Mouse (Mus musculus) G1E-ER4 (cell line): ENCODE data around the gene Stau1. TPM values are rescaled to one million over a fixed set of nuclear protein-coding genes. Genes with fewer than 3 reads are reported as not detected.

Experiments used
- GATA1 ChIP-seq: IDR thresholded peaks from one replicate; pipeline ENCODE4 v1.8.0; 2012; ENCODE audit warnings: low read length, inconsistent platforms
- polyA plus RNA-seq: library from polyadenylated mRNA; stranded (reverse); fragments of >175 nt; gene quantifications from 2 replicates; pipeline ENCODE4 v1.2.3, GENCODE M21; 2012

Stau1 gene
- polyA plus RNA-seq, 1 experiment, result 36.5 TPM

- no peak for TF ChIP-seq GATA1
Observed at GRCm38 (mm10) chr2:167001486-167001885, 5.4 kb upstream of the Stau1 start.

DNA sequence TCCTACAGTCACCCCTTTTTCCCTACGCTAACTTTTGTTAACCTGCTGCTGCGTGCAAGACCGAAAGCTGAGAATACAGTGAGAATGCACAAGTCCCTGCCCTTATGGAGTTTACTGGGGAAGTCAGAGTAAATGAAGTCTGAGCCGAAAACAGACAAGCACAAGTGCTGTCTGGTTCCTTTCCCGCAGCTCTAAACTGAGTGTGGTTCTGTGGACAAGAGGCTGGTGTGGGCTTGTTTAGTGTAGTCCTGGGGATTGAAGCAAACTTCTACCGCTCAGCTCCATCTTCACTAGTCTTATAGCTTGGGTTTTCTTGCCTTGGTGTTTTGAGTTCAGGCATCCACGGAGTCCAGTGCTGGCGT is 415 bp upstream of the Stau1 start:
- TF ChIP-seq GATA1, result no peak

- no peak for TF ChIP-seq GATA1
Observed at GRCm38 (mm10) chr2:166995021-166995795, 891 bp downstream of the Stau1 start.

- TF ChIP-seq GATA1, result no peak
Observed at GRCm38 (mm10) chr2:166991945-166992344, 4.2 kb downstream of the Stau1 start.

DNA sequence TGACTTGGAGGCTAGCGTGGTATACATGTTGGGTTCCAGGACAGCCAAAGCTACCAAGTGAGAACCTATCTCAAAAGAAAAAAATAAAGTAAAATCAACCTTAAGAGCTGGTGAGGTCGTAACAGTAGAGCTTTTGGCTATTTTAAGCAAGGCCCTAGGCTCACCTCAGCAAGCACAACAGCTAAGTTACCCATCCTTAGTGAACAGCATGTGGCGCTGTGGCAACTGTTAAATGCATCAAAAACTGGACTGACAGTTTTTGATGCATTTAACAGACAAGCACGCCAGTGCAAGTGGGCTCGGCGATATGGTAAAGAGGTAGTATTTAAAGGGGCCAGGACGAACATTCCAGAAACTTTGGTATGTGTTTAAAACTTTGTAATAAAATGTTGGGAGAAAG is 5.2 kb downstream of the Stau1 start:
- TF ChIP-seq GATA1, result no peak

- TF ChIP-seq GATA1, result no peak
Observed at GRCm38 (mm10) chr2:166983351-166983894, 12.7 kb downstream of the Stau1 start.

DNA sequence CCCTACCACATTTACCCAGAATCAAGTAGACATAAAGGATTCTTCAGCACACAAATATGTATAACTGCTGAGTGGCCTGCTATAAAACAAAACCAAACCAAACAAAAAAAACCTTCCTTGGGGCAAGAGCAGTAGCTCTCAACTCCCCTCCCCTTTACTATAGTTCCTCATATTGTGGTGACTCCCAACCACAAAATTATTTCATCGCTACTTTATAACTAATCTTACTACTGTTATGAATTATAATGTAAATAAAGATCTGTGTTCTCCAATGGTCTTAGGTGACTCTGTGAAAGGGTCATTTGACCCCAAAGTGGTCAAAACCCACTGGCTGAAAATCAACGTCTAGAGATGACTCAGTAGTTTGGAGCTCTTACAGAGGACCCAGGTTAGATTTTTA is 15.9 kb downstream of the Stau1 start:
- TF ChIP-seq GATA1, result no peak

DNA sequence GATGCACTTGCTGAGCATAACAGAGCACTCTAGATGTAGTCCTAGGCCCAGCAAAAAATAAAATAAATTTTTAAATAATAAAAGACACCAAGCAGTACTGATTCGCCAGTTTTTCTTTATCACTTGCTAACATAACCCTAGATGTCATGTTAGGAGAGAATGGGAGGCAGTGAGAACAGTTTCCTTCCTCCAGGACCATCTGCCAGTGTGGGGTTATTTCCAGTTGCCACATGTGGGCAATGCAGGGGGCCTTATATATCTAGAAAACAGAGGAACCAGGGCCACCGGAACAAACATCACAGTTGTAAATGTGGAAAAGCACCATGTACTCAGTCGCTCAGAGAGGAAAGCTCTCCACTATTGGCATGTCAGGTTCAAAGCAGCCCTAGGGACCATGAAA is 18.6 kb downstream of the Stau1 start:
- TF ChIP-seq GATA1, result no peak

GRCm38 (mm10) chr2:166976356-166976755 is 19.7 kb downstream of the Stau1 start:
- no peak for TF ChIP-seq GATA1

DNA sequence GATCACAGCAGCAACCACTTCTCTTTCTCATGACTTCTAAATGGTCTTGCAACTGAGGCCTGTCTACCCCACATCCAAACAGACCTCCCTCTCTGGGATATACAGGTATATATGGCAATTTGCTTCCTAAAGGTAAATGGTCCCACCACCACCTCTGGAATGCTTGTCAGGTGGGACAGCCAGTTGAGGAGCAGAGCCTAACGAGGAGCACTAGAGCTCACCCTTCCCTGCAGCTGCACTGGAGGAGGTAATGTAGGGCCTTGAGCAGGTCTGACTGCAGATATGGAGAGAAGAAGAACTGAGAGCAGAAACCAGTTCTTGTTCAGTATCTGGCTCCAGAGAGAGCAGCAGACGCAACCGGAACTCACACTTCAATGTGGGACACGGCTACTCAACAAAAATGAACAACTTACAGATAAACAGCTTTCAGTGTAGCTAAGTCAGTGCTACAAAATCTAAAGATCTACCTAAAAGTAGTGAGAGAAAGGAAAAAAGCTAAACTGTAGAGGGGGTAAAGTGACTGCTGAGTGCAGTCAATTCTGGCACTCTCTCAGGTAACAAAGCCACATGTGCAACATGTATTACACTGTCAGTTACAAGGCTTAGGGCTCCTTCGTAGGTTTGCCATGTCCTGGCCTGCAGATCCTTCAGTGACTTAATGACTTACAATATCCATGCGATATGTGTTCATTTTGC is 21.8 kb downstream of the Stau1 start:
- TF ChIP-seq GATA1, result no peak

DNA sequence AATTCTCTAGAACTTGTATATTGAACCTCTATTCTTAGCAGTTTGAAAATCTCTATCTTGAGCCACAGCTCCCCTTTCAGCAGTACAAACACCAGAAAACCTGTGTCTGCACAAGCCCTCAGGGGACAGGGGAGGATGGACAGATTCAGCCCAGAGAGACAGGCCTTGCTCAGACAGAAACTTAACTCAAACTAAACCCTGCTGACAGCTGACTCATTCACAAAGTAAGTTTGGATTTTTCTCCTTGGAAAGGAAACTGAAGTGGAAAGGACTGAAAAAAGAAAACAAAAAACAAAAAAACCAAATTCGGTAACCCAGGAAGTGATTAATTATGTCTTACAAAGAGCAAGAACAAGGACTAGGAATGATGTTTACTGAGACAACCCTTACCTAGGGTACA is 22.9 kb downstream of the Stau1 start:
- no peak for TF ChIP-seq GATA1

- TF ChIP-seq GATA1, result no peak
Observed at GRCm38 (mm10) chr2:166964773-166965172, 31.3 kb downstream of the Stau1 start.

DNA sequence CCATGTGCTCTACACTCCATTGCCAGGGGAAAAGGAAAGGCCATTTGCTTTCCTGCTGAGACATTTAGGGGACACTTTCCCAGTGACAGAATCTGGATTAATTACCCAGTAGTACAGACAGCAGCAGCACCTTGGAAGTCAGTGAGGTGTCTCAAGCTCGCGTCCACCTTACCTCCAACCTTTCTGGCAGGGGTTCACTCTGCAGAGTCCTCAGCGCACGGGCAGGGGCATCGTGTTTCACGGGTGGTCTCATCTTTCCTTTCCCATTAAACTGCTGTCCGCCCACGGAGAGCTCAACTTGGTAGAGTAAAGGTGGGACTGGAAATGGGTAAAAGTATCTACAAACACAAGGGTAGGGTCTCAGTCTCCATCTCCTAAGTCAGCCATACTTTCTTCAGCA is 32.8 kb downstream of the Stau1 start:
- no peak for TF ChIP-seq GATA1

GRCm38 (mm10) chr2:166960648-166961330 is 35.3 kb downstream of the Stau1 start:
- TF ChIP-seq GATA1, result no peak

- no peak for TF ChIP-seq GATA1
Observed at GRCm38 (mm10) chr2:166956805-166957204, 39.3 kb downstream of the Stau1 start.

DNA sequence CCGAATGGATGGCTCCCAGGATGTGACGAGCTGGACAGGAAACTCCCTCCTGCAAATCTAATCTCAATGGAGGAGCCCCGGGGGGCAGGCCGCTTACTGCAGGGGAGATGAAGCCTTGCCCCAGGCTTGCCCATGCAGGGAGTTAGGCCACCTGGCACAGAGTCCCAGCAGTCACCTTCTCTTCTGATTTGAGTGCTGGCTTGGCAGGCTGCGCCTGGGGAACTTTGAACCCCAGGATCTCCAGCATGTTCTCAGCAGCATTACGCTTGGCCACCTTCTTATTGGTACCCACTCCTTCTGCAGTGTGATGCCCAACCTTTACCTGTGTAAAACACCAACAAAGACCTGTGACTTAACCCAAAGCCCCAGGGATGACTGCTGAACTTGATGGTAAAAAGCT is 43.9 kb downstream of the Stau1 start:
- no peak for TF ChIP-seq GATA1
